Mouse (Mus musculus) spleen, postnatal 10 days (tissue): ENCODE measurements around the gene Bmp5.
"Not testable (repeated sequence)": the region's sequence is repeated elsewhere in the genome, so short reads cannot be mapped to it uniquely, and the experiment has no call there.

ENCODE experiments used
- DNase-seq, 2 experiments: peaks; one replicate each; pipeline ENCODE4 v3.0.0; 2021 to 2022; ENCODE audit warnings: low spot score in 2 of 2

Gene Bmp5

GRCm38 (mm10) chr9:75775129-75775845 is at the start of gene Bmp5:
Gene Bmp5 (plus strand): TSS chr9:75775364.
- DNase-seq, result no peak

- no peak for DNase-seq
Measured at GRCm38 (mm10) chr9:75760075-75760474, 15.1 kb upstream of the Bmp5 start.

- no peak for DNase-seq
Measured at GRCm38 (mm10) chr9:75761567-75761966, 13.6 kb upstream of the Bmp5 start.

GRCm38 (mm10) chr9:75762487-75762886 is 12.7 kb upstream of the Bmp5 start:
- DNase-seq, result no peak

- no peak for DNase-seq
Measured at GRCm38 (mm10) chr9:75764792-75765191, 10.4 kb upstream of the Bmp5 start.

- no peak for DNase-seq
Measured at GRCm38 (mm10) chr9:75766521-75766920, 8.6 kb upstream of the Bmp5 start.

GRCm38 (mm10) chr9:75769042-75769441 is 6.1 kb upstream of the Bmp5 start:
- DNase-seq, result no peak

- DNase-seq, result no peak
Measured at GRCm38 (mm10) chr9:75776153-75776552, 989 bp downstream of the Bmp5 start.

GRCm38 (mm10) chr9:75778762-75779346 is 3.7 kb downstream of the Bmp5 start:
- DNase-seq, result no peak

GRCm38 (mm10) chr9:75780558-75781276 is 5.6 kb downstream of the Bmp5 start:
- DNase-seq, result no peak

GRCm38 (mm10) chr9:75781600-75781999 is 6.4 kb downstream of the Bmp5 start:
- DNase-seq, result no peak

GRCm38 (mm10) chr9:75783573-75783972 is 8.4 kb downstream of the Bmp5 start:
- no peak for DNase-seq

- DNase-seq, result no peak
Measured at GRCm38 (mm10) chr9:75785959-75786358, 10.8 kb downstream of the Bmp5 start.

- no peak for DNase-seq
Measured at GRCm38 (mm10) chr9:75787121-75787520, 12.0 kb downstream of the Bmp5 start.

GRCm38 (mm10) chr9:75789879-75790428 is 14.8 kb downstream of the Bmp5 start:
- no peak for DNase-seq

- no peak for DNase-seq
Measured at GRCm38 (mm10) chr9:75804940-75805339, 29.8 kb downstream of the Bmp5 start.

- DNase-seq, result not testable (repeated sequence)
Measured at GRCm38 (mm10) chr9:75808179-75808578, 33.0 kb downstream of the Bmp5 start.

GRCm38 (mm10) chr9:75808659-75809058 is 33.5 kb downstream of the Bmp5 start:
- no peak for DNase-seq

GRCm38 (mm10) chr9:75815161-75815560 is 40.0 kb downstream of the Bmp5 start:
- DNase-seq, result no peak

GRCm38 (mm10) chr9:75818400-75818799 is 43.2 kb downstream of the Bmp5 start:
- DNase-seq, result no peak

- no peak for DNase-seq
Measured at GRCm38 (mm10) chr9:75832468-75832867, 57.3 kb downstream of the Bmp5 start.

- no peak for DNase-seq
Measured at GRCm38 (mm10) chr9:75833189-75833732, 58.1 kb downstream of the Bmp5 start.
